Mouse (Mus musculus): ENCODE measurements around the gene Zfp704. TPM values are rescaled to one million over a fixed set of nuclear protein-coding genes. Genes with fewer than 3 reads are reported as not detected.

Gene Zfp704
- 15.1 and 15.5 TPM in 2 replicates for polyA plus RNA-seq (2012; rRNA removed)

DNA sequence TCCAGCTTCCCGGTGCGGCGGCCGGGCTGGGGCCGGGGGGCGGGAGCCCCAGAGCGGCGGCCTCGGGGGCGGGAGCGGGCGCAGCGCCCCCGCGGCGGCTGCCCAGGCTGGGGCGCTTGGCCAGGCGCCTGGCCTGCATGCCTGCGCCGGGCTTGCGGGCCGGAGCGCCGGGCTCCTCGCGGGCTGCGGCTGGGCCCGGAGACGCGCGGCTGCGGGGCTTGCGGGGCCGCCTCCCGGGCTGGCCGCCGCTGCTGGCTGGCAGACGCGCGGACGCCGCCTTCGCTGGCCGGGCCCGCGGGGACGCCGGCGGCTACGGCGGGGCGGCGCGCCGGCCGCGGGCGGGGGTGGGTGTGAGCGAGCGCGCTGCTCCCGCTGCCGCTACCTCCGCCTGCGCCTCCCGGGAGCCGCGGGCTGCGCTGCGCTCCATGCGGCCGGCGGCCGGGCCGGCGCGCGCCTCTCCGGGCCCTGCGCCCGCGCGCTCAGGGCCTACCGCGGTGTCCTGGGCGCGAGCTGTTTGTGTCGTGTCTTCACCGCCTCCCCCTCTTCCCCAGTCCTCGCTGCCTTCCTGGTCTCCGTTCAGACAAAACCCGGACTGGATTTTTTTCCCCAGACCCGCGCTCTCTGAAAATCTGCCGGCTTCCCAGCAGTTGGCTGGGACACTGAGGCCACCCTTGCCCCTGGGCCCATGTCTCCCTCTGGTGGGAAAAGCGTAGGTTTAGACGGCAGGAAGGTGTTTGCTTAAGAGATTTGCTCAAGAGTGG is at the start of gene Zfp704:
TSS of gene Zfp704 (minus strand) at position 505 of the 761 bp plus-strand sequence.
- H3K27ac ChIP-seq (ENCODE audit: insufficient read depth, low read length), result peak within 1 kb of the TSS; percentile 89
- TF ChIP-seq POLR2A (IDR thresholded peaks at IDR 0.05; ENCODE audit: extremely low read depth, insufficient read depth, low read length) (peak; percentile 71), CTCF (IDR thresholded peaks at IDR 0.05; ENCODE audit: extremely low read depth, insufficient read depth, low read length) (0 out of 2 replicates have a peak, but pooled peaks have one; percentile 10)

DNA sequence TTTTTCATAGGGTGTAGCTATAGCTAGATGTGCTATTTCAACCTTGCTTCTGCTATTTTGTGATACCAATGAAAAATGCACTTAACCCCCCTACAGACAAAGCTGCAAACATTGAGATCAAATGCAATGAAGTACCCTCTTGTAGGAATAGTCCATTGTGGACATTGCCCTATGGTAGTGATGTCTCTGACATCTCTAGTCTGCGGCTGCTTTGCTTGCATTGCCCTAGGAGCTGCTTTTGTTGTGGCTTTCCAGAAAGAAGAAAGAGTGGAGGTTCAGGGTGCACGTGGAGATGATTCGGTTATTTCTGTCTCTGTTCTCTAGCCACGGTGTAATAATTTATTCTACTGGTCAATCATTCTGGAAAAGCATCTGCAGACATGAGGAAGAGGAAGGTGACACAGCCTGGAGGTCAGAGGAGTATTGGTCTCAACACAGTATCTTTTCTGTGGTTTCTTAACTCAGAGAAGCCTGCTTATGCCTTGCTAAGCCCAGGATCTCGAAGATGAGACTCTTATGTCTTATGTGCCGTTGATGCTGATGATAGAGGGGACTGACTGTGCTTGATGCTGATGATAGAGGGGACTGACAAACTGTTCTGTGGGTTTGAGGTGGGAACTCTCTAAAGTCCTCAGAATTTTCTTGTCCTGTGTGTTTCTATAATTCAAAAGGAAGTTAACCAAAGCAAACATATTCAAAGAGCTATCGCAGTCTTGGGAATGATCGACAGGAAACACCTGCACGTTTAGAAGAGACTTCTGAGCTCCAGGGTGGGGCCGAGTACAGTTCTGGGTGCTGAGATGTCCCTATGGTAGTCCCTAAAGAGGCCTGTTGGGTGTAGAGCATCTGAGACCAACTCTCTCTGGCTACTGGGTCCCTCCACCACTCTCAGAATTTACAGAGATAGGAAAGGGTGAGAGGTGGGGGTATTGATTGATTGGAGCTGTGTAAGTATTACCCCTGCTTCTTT is 23.4 kb upstream of the Zfp704 start:
- no peaks in the 10 kb centered on the region for H3K4me1 ChIP-seq (ENCODE audit: control insufficient read depth, insufficient read depth, low read length)
- TF ChIP-seq CTCF (IDR thresholded peaks at IDR 0.05; ENCODE audit: extremely low read depth, insufficient read depth, low read length) (no peak), POLR2A (IDR thresholded peaks at IDR 0.05; ENCODE audit: extremely low read depth, insufficient read depth, low read length) (no peak)
- H3K27ac ChIP-seq (ENCODE audit: insufficient read depth, low read length), result no peak overlapping the region

More for the DNA sequence above, at the start of gene Zfp704:
- H3K4me1 ChIP-seq (ENCODE audit: control insufficient read depth, insufficient read depth, low read length), result no peaks in the 10 kb centered on the region; the same call in 1 of the 2 replicates
- H3K4me3 ChIP-seq (ENCODE audit: insufficient read depth, low read length), result peak within 1 kb of the TSS; percentile 63

DNA sequence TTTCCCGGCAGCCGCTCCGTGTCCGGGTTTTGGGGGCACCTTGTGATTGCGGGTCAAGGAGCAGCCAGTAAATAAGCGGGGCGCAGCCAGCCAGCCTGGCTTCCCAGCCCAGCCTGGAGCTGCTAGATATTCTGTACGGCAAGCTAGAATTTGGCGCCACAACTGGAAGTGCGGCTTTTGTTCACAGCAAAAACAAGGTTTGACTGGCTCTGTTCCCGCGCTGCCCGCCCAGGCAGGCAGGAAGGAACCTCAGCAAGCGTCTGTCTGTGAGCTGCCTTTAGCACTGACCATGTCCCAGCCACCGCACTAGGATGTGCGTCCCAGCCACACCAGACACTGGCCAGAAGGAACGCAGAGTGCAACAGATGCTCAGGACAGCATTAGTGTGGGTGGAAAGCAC is 20.1 kb upstream of the Zfp704 start:
- Histone ChIP-seq H3K4me1 (ENCODE audit: control insufficient read depth, insufficient read depth, low read length) (no peaks in the 10 kb centered on the region), H3K4me3 (ENCODE audit: insufficient read depth, low read length) (no peak overlapping the region), H3K27ac (ENCODE audit: insufficient read depth, low read length) (no peak overlapping the region)
- TF ChIP-seq CTCF (IDR thresholded peaks at IDR 0.05; ENCODE audit: extremely low read depth, insufficient read depth, low read length) (no peak), POLR2A (IDR thresholded peaks at IDR 0.05; ENCODE audit: extremely low read depth, insufficient read depth, low read length) (no peak)

More for the DNA sequence above, 23.4 kb upstream of the Zfp704 start:
- H3K4me3 ChIP-seq (ENCODE audit: insufficient read depth, low read length), result no peak overlapping the region

DNA sequence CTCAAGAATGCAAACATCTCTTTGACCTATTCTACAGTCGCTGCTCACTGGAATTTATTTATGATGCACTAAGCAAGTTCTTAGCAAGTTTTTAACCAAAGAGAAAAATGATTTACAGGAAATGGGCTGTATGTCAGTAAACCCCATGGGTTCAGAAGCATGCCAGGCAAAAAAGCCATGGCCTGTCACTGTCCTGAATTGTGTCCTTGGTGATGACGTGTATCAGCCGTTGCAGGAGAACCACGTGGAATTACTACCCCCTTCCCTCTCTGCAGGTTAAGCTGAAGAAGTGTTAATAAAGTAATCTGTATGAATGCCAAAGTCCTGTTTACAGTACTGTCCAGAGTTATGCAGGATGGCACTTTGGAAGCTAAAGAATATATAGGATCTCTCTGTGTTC is 18.2 kb upstream of the Zfp704 start:
- Histone ChIP-seq H3K4me1 (ENCODE audit: control insufficient read depth, insufficient read depth, low read length) (no peaks in the 10 kb centered on the region), H3K4me3 (ENCODE audit: insufficient read depth, low read length) (no peak overlapping the region), H3K27ac (ENCODE audit: insufficient read depth, low read length) (no peak overlapping the region)
- no peak for TF ChIP-seq CTCF (IDR thresholded peaks at IDR 0.05; ENCODE audit: extremely low read depth, insufficient read depth, low read length)
- no peak for TF ChIP-seq POLR2A (IDR thresholded peaks at IDR 0.05; ENCODE audit: extremely low read depth, insufficient read depth, low read length)

DNA sequence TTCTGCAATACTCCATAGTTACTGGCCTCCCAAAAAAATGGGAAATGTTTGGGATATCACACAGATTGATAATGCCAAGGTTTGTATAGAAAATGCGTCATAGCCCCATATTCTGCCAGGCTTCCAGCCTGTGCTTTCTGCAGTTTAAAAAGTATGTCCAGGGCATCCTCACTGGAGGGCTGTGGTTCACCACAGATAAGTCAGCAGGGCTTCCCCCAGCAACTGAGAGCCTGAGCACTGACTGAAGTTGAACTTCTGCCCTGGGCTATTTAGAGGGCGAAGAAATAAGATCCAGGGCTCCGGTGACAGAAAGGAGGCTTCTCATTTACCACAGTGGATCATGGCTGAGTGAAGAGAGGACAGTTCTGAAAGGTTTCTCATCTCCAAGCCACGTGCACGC is 16.3 kb upstream of the Zfp704 start:
- H3K4me1 ChIP-seq (ENCODE audit: control insufficient read depth, insufficient read depth, low read length), result no peaks in the 10 kb centered on the region
- no peak overlapping the region for H3K27ac ChIP-seq (ENCODE audit: insufficient read depth, low read length)
- H3K4me3 ChIP-seq (ENCODE audit: insufficient read depth, low read length), result no peak overlapping the region
- TF ChIP-seq CTCF (IDR thresholded peaks at IDR 0.05; ENCODE audit: extremely low read depth, insufficient read depth, low read length), result no peak
- TF ChIP-seq POLR2A (IDR thresholded peaks at IDR 0.05; ENCODE audit: extremely low read depth, insufficient read depth, low read length), result no peak

DNA sequence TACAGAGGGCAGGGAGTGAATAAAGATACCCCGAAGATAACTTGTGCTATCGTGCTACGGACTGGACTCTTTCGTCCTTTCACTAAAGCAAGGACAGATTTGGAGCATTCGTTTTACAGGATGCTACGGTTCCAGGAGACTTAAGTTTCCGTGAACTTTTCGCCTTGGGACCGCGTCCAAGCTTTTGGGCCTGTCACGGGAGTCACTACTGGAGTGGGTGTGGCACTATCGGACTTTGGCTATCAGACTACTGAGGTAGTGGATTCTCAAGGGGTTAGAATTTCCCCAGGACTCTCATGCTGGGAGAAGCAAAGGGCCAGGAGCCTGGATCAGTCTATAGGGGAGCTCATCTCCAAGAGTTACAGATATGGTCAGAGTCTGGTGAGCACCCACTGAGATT is 10.7 kb upstream of the Zfp704 start:
- no peaks in the 10 kb centered on the region for H3K4me1 ChIP-seq (ENCODE audit: control insufficient read depth, insufficient read depth, low read length)

DNA sequence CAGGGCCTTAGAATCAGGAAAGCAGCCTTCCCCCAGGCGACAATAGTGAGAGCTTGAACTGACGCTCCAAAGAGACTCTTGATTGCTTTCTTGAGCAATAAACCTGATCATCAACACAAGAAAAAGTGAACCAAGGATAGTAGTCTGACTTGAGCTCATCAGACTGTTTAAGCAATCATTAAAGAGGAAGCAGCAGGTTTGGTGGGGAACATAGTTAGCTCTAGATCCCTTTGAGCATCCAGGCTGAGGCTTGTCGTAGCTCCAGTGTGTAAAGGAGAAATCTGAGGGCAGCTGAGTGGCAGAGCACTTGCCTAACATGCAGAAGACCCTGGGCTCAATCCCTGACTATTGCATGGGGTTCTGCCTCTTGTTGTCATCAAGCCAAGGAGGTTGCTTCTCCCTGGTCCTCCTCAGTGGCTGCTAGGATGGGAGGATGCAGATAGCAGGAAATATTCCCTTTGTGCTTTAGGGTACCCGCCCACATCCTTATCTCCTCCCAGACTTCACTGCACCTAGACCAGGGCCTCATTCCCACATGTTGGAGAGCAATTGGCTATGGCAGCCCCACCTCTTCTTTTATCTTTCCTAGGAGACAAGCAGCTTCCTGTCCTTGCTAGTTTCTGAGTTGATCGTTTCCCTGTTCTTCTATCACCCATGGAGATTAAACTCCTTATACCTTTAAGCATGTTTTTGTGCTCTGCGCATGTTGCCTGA is 9.8 kb upstream of the Zfp704 start:
- Histone ChIP-seq H3K4me1 (ENCODE audit: control insufficient read depth, insufficient read depth, low read length) (no peaks in the 10 kb centered on the region), H3K4me3 (ENCODE audit: insufficient read depth, low read length) (no peak overlapping the region), H3K27ac (ENCODE audit: insufficient read depth, low read length) (no peak overlapping the region)
- no peak for TF ChIP-seq CTCF (IDR thresholded peaks at IDR 0.05; ENCODE audit: extremely low read depth, insufficient read depth, low read length)
- no peak for TF ChIP-seq POLR2A (IDR thresholded peaks at IDR 0.05; ENCODE audit: extremely low read depth, insufficient read depth, low read length)

More for the DNA sequence above, 10.7 kb upstream of the Zfp704 start:
- no peak for TF ChIP-seq POLR2A (IDR thresholded peaks at IDR 0.05; ENCODE audit: extremely low read depth, insufficient read depth, low read length)
- TF ChIP-seq CTCF (IDR thresholded peaks at IDR 0.05; ENCODE audit: extremely low read depth, insufficient read depth, low read length), result no peak
- Histone ChIP-seq H3K27ac (ENCODE audit: insufficient read depth, low read length) (no peak overlapping the region), H3K4me3 (ENCODE audit: insufficient read depth, low read length) (no peak overlapping the region)

DNA sequence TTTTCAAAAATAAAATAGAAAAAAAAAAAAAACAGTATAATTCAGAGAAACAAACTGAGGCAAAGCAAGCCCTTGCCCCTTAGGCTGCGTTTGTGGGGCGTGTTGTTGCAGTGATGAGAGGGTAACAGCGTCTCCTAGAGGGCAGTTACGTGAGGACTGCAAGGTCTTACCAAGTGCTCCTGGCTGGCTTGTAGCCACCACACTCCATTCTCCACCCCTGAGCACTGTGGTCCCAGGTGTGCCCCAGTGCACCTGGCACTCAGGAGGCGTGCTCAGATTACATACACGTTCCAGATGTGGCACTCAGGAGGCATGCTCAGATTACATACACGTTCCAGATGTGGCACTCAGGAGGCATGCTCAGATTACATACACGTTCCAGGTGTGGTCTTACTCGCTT is 7.2 kb upstream of the Zfp704 start:
- Histone ChIP-seq H3K4me3 (ENCODE audit: insufficient read depth, low read length) (no peak overlapping the region), H3K4me1 (ENCODE audit: control insufficient read depth, insufficient read depth, low read length) (no peaks in the 10 kb centered on the region), H3K27ac (ENCODE audit: insufficient read depth, low read length) (no peak overlapping the region)
- no peak for TF ChIP-seq POLR2A (IDR thresholded peaks at IDR 0.05; ENCODE audit: extremely low read depth, insufficient read depth, low read length)
- no peak for TF ChIP-seq CTCF (IDR thresholded peaks at IDR 0.05; ENCODE audit: extremely low read depth, insufficient read depth, low read length)

DNA sequence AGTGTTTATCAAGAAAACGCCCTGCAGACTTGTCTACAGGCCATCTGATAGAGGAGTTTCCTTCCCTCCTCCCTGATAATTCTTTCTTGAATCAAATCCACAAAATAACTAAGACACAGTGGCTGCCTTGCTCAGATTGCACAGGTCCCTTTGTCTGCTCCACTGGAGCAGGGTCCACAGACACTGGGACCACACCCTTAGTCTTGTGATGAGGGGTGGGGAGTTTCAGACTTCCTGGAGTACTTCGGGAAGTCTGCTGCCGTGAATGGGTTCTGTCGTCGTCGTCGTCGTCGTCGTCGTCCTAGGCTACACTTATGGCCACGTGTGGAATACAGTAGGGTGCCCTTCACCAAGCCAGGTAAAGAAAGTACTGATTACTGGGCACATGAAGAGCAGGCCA is 4.8 kb upstream of the Zfp704 start:
- H3K4me1 ChIP-seq (ENCODE audit: control insufficient read depth, insufficient read depth, low read length), result no peaks in the 10 kb centered on the region
- H3K27ac ChIP-seq (ENCODE audit: insufficient read depth, low read length), result no peak overlapping the region
- TF ChIP-seq CTCF (IDR thresholded peaks at IDR 0.05; ENCODE audit: extremely low read depth, insufficient read depth, low read length) (no peak), POLR2A (IDR thresholded peaks at IDR 0.05; ENCODE audit: extremely low read depth, insufficient read depth, low read length) (no peak)
- H3K4me3 ChIP-seq (ENCODE audit: insufficient read depth, low read length), result no peak overlapping the region

Data from cortical plate, adult 2 months (tissue).